Mouse (Mus musculus) hindbrain, embryonic 11.5 days (tissue): Measurements from ENCODE around the gene Adamts3. TPM values are rescaled to one million over a fixed set of nuclear protein-coding genes. Genes with fewer than 3 reads are reported as not detected.

Experiments used
- ATAC-seq: fragments of 200-750 bp; cut with Nextera tagmentation; 2 replicates; pipeline ENCODE4 v1.8.0; 2017; ENCODE audit warnings: mild to moderate bottlenecking, moderate TSS enrichment, moderate library complexity; ENCODE audit not compliant: low FRiP score
- DNase-seq: peaks from one replicate; pipeline ENCODE4 v3.0.0-alpha.2; 2015; ENCODE audit warnings: low spot score
- H3K27ac ChIP-seq: fragments of 300-500 bp; sonication (generic); 2 replicates; pipeline ENCODE4 v1.5.1; 2014; ENCODE audit warnings: mild to moderate bottlenecking, low read depth, low read length
- H3K27me3 ChIP-seq: fragments of 300-500 bp; sonication (generic); 2 replicates; pipeline ENCODE4 v1.6.1; 2014; ENCODE audit warnings: mild to moderate bottlenecking, low read length, moderate library complexity, mixed read lengths; ENCODE audit not compliant: control insufficient read depth, insufficient read depth
- H3K36me3 ChIP-seq: fragments of 300-500 bp; sonication (generic); 2 replicates; pipeline ENCODE4 v1.6.1; 2014; ENCODE audit warnings: mild to moderate bottlenecking, low read length, moderate library complexity, mixed read lengths; ENCODE audit not compliant: control insufficient read depth, insufficient read depth
- H3K4me1 ChIP-seq: fragments of 300-500 bp; sonication (generic); replicated peaks from 2 replicates; pipeline ENCODE4 v1.6.1; 2014; ENCODE audit warnings: low read length, mixed read lengths; ENCODE audit not compliant: control insufficient read depth, insufficient read depth
- H3K4me2 ChIP-seq: fragments of 300-500 bp; sonication (generic); replicated peaks from 2 replicates; pipeline ENCODE4 v1.6.1; 2014; ENCODE audit warnings: mild to moderate bottlenecking, low read depth, low read length
- H3K4me3 ChIP-seq: fragments of 300-500 bp; sonication (generic); 2 replicates; pipeline ENCODE4 v1.5.1; 2014; ENCODE audit warnings: low read depth, low read length
- H3K9ac ChIP-seq: fragments of 300-500 bp; sonication (generic); 2 replicates; pipeline ENCODE4 v1.6.1; 2014; ENCODE audit warnings: low read depth, low read length
- H3K9me3 ChIP-seq: fragments of 300-500 bp; sonication (generic); 2 replicates; pipeline ENCODE4 v1.6.1; 2016; ENCODE audit warnings: low read length; ENCODE audit not compliant: control insufficient read depth
- WGBS: fragments of 180-500 bp; shearing (Covaris S2); extraction: QIAGEN DNeasy Blood & Tissue Kit; methylation state at CpG from one replicate; pipeline ENCODE4 v1.1.7; 2014; 5-methylcytosine and 5-hydroxymethylcytosine counted together
- polyA plus RNA-seq: library from polyadenylated mRNA; unstranded; fragments of >200 nt; fragmentation: Nextera tagmentation; extraction: Ambion mirVana; gene quantifications from 2 replicates; pipeline ENCODE4 v1.2.1, GENCODE M21; 2014

Gene Adamts3
- polyA plus RNA-seq, 1 experiment from 2014 or later, result 4.2 TPM

DNA sequence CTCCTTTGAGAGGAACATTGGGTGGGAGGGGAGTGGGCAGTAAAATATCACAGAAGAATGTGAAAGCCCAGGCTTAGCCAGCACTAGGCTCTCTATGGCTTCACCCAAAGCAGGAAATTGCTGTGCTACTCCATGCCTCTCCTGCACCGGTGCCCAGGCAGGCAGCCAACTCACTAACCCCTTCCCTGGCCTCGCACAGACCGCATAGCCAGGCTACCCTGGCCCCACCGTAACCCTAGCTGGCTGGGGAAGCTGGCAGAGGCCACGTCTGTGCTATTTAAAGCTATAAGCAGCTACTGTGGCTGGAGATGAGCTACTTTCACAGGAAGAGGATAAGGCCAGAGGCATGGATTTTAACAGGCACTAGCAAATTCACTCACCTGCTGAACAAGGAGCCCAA is 38.8 kb downstream of the Adamts3 start:
- Histone ChIP-seq H3K4me3 (no peak overlapping the region), H3K4me2 (no peak overlapping the region), H3K36me3 (no peaks in the 10 kb centered on the region), H3K27ac (no peak overlapping the region), H3K9ac (no peak overlapping the region), H3K9me3 (no peaks in the 10 kb centered on the region), H3K4me1 (no peaks in the 10 kb centered on the region), H3K27me3 (no peaks in the 10 kb centered on the region)
- DNase-seq (no peak), ATAC-seq (no peak)
- 72% methylated on average over 5 of the region's 5 CpGs for WGBS

DNA sequence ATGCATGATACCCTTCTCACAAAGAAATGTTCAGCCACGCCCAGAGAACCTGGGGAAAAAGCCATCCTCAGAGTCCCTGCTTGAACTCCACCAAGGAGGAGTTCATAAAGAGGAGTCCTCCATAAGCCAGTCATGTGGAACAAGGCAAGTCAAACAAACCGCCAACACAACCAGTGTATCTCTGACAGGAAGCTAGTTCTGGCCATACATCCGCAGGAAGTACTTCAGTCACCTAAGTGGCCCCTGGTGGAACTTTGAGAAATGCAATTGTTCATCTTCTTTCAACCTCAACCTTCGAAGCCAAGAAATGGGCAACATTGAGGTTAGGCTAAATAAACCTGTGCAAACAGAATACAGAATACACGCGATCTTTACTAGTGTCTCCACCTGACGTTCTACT is 39.7 kb downstream of the Adamts3 start:
- Histone ChIP-seq H3K27me3 (no peaks in the 10 kb centered on the region), H3K36me3 (no peaks in the 10 kb centered on the region), H3K27ac (no peak overlapping the region), H3K9me3 (no peaks in the 10 kb centered on the region), H3K4me3 (no peak overlapping the region), H3K4me2 (no peak overlapping the region), H3K4me1 (no peaks in the 10 kb centered on the region), H3K9ac (no peak overlapping the region)
- ATAC-seq (no peak), DNase-seq (no peak)
- WGBS, result 90% methylated on average over 7 of the region's 7 CpGs

DNA sequence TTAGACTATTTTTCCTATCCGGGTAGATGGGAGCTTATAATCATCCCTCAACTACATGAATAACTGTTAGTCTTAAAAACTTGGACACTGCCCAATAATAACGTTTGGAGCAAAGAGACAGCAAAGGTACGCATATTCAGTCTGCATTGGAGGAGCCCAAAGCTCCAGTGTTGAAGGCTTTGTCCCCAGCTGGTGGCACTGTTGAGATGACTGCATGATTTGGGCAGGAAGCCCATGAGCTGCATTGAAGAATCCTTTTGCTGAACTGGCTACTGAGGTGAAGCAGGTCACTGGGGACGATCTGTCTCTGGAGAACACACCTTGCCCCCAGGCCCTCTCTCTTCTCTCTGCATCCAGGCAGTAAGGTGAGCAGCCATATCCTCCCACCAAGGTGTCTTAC is 43.5 kb downstream of the Adamts3 start:
- Histone ChIP-seq H3K27me3 (no peaks in the 10 kb centered on the region), H3K4me3 (no peak overlapping the region), H3K9me3 (no peaks in the 10 kb centered on the region), H3K4me2 (no peak overlapping the region), H3K4me1 (no peaks in the 10 kb centered on the region), H3K9ac (no peak overlapping the region), H3K36me3 (no peaks in the 10 kb centered on the region), H3K27ac (no peak overlapping the region)
- ATAC-seq, result no peak
- WGBS, result 86% methylated on average over 4 of the region's 4 CpGs
- DNase-seq, result no peak

DNA sequence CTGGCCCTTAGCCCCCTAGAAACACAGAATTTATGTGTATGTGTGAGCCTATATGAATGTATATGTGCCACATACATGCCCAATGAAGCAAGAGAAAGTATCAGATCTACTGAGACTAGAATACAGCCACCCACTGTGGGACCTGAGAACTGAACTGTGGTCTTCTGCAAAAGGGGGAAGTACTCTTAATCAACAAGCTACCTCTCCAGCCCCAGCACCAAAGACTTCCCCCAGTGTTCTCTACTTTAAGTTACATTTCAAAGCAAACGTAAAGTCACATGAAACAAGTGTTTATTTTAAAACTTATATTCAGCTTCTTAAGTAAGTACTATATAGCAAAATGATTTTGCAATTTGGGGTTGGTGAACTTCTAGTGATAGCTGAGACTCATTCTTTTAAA is 62.0 kb downstream of the Adamts3 start:
- Histone ChIP-seq H3K36me3 (no peaks in the 10 kb centered on the region), H3K27me3 (no peaks in the 10 kb centered on the region), H3K4me2 (no peak overlapping the region), H3K4me1 (no peaks in the 10 kb centered on the region), H3K9ac (no peak overlapping the region), H3K9me3 (no peaks in the 10 kb centered on the region), H3K27ac (no peak overlapping the region), H3K4me3 (no peak overlapping the region)
- no peak for DNase-seq
- no peak for ATAC-seq
- WGBS, result 89% methylated on average over 1 of the region's 1 CpGs

DNA sequence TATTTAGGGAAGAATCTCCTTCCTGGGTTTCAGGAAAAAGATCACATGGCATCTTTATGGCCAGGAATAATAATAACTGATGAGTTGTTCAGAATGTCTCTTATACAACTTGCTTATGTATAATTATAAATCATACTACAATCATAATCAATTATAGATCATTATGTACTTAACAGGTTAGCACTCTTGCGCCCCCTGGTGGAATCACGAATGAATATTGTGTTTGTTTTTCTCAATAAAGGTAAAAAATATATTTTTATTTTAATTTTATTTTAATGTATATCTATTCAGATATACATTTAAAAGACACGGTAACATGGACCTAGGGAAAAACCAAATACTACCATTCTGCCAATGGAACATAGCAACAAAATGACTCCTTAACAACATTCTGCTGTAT is 63.6 kb downstream of the Adamts3 start:
- no peak overlapping the region for H3K4me3 ChIP-seq
- no peak overlapping the region for H3K4me2 ChIP-seq
- H3K9ac ChIP-seq, result no peak overlapping the region
- H3K9me3 ChIP-seq, result no peaks in the 10 kb centered on the region
- ATAC-seq (no peak), DNase-seq (peak; percentile 50)
- H3K27me3 ChIP-seq, result no peaks in the 10 kb centered on the region
- WGBS, result 27% methylated on average over 3 of the region's 3 CpGs
- H3K4me1 ChIP-seq, result no peaks in the 10 kb centered on the region
- no peak overlapping the region for H3K27ac ChIP-seq
- no peaks in the 10 kb centered on the region for H3K36me3 ChIP-seq

DNA sequence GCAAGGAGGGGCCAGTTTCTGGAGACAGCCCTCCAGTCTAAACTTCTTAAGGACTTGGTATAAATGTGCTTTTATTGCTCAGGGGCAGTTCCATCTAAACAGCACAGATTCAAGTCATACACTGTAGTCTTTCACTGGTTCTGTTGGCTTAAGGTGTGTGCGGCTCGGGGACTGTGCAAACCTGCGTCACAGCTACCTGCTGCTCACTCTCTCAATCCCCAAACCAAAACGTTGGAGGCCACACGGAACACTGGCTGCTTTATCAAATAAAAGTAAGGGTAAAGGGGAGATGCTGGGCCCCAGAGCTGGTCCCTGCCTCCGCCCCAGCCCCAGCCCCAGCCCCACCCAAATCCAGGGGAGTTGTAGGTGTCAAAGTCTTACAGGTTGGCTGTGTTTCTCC is 66.5 kb downstream of the Adamts3 start:
- 85% methylated on average over 6 of the region's 6 CpGs for WGBS
- no peak overlapping the region for H3K27ac ChIP-seq
- H3K9me3 ChIP-seq, result no peaks in the 10 kb centered on the region
- H3K27me3 ChIP-seq, result no peaks in the 10 kb centered on the region
- ATAC-seq (no peak), DNase-seq (no peak)
- H3K9ac ChIP-seq, result no peak overlapping the region
- no peak overlapping the region for H3K4me2 ChIP-seq
- H3K4me3 ChIP-seq, result no peak overlapping the region
- no peaks in the 10 kb centered on the region for H3K36me3 ChIP-seq
- H3K4me1 ChIP-seq, result no peaks in the 10 kb centered on the region

DNA sequence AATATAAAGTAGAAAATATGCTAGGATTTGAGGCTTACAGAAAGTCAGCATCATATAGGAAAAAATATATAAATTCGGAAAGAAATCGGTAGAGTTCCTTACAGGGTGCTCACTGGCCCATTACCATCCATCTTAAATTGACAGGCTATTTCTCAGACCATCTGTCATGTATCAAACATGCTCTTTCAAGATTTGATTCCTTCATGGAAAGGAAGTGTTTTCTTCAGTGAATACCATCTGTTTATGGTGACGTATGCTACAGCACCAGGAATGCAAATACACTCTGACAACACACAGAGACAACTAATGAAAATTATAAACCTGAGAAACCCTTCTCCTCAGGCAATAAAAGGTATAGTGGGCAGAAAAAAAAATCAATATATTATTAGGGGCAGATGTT is 68.6 kb downstream of the Adamts3 start:
- Histone ChIP-seq H3K36me3 (no peaks in the 10 kb centered on the region), H3K4me3 (no peak overlapping the region), H3K27ac (no peak overlapping the region), H3K4me2 (no peak overlapping the region), H3K27me3 (no peaks in the 10 kb centered on the region), H3K9me3 (no peaks in the 10 kb centered on the region), H3K9ac (no peak overlapping the region), H3K4me1 (no peaks in the 10 kb centered on the region)
- WGBS, result 80% methylated on average over 3 of the region's 3 CpGs
- ATAC-seq (no peak), DNase-seq (no peak)

DNA sequence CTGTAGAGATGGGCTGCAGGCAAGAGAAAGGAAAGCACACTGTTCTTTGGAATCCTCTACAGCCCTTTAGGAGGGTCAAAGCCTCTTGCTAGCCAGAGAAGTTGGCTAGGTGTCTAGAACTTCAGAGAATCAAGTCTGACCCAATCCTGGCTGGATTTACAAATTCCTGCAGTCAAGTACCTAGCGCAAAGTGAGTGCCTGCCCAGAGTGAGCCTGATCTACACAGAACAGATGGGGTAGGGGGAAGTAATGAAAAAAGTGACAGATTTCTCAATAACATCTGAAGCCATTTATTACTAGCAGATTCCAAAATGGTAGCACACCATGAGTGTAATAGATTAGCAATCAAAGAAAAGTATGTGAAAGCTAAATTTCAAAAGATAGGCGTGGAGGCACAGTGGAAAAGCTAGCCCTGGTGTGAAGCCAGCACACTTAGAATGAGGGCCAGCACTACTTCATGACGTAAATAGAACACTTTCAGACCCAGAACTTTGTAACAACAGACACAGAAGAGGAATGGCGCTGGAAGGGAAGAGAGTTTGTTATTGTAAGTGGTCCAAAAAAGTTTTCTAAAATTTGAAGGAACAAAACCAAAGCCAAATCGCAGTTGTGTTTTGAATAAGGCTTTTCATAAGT is 82.8 kb downstream of the Adamts3 start:
- no peak for DNase-seq
- H3K4me3 ChIP-seq, result no peak overlapping the region
- no peaks in the 10 kb centered on the region for H3K4me1 ChIP-seq
- H3K4me2 ChIP-seq, result no peak overlapping the region
- ATAC-seq, result no peak
- H3K9me3 ChIP-seq, result no peaks in the 10 kb centered on the region
- H3K27me3 ChIP-seq, result no peaks in the 10 kb centered on the region
- no peak overlapping the region for H3K27ac ChIP-seq
- WGBS, result 87% methylated on average over 5 of the region's 5 CpGs
- H3K36me3 ChIP-seq, result no peaks in the 10 kb centered on the region
- H3K9ac ChIP-seq, result no peak overlapping the region

DNA sequence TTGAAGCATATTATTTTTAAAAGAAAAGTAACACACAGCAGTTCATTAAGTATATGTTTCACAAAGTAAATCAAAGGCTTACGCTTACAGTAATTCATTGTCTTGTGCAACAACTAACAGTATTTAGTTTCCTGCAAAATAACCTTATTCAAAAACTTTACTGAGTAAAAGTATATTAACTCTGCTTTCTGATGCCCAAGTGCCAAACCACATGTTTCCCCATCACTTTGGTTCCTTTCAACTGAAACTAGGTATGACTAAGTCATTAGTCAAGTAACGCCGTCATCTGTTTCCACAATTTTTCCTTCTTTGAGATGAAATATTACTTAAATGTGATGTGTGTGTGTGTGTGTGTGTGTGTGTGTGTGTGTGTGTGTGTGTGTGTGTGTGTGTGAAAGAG is 89.4 kb downstream of the Adamts3 start:
- no peaks in the 10 kb centered on the region for H3K4me1 ChIP-seq
- H3K27ac ChIP-seq, result no peak overlapping the region
- no peak for ATAC-seq
- H3K9ac ChIP-seq, result no peak overlapping the region
- WGBS, result 94% methylated on average over 3 of the region's 3 CpGs
- H3K4me2 ChIP-seq, result no peak overlapping the region
- no peaks in the 10 kb centered on the region for H3K9me3 ChIP-seq
- DNase-seq, result no peak
- H3K4me3 ChIP-seq, result no peak overlapping the region
- H3K27me3 ChIP-seq, result no peaks in the 10 kb centered on the region
- H3K36me3 ChIP-seq, result no peaks in the 10 kb centered on the region
